In genomic region chr7:141121051-141121531, GRCm38 (mm10) we compare ENCODE assay signal across 15 mouse cellular contexts. TPM values are rescaled to one million over a fixed set of nuclear protein-coding genes. Genes with fewer than 3 reads are reported as not detected.
DNase-seq lines count a peak whose midpoint lies in the region; ATAC-seq and TF ChIP-seq lines count a peak whose summit lies in the region.
"Had no signal": no experiment of that assay in that cellular context is flagged by ENCODE, and none has a peak within 500 bp of the region (broad histone marks: within the 10 kb centered on the region; RNA-seq: fewer than 3 reads in every experiment).

No protein-coding gene starts in this region.

- TF ChIP-seq CTCF in liver, postnatal 0 days (IDR thresholded peaks at IDR 0.05; ENCODE audit: low read depth): peak; percentile 36; the same call in 1 of the 2 replicates

- no peak overlapping the region for H3K4me3 ChIP-seq in liver, postnatal 0 days (ENCODE audit: low read depth, low read length)
- no peak overlapping the region for H3K4me3 ChIP-seq in hindbrain, embryonic 14.5 days (replicated peaks; ENCODE audit: low read length)
- H3K4me3 ChIP-seq: erythroblast, embryonic 14.5 days; limb, embryonic 13.5 days had no signal

- peak; percentile 78 for DNase-seq in 416B (ENCODE audit: low read depth)
- DNase-seq in ES-CJ7 (ENCODE audit: low read depth, low spot score): peak; percentile 64
- peak; percentile 97 for DNase-seq in kidney, adult 9 months
- no peak for DNase-seq in liver, postnatal 0 days
- no peak for DNase-seq in right cerebral cortex, postnatal 14 days
- DNase-seq in ovary, postnatal 36 days (ENCODE audit: low spot score): no peak
- DNase-seq in hindbrain, embryonic 14.5 days (ENCODE audit: low spot score): no peak
- no peak for DNase-seq in layer of hippocampus, postnatal 10 days (ENCODE audit: low spot score in 2 of 2)
- DNase-seq: cerebellum, postnatal 36 days; gastrocnemius, postnatal 36 days; layer of hippocampus, adult 9-11 months; midbrain, embryonic 14.5 days had no signal

- WGBS in liver, postnatal 0 days (ENCODE audit: insufficient replicate concordance): 65% methylated on average over 5 of the region's 5 CpGs
- 81% methylated on average over 5 of the region's 5 CpGs for WGBS in hindbrain, embryonic 14.5 days

- H3K9me3 ChIP-seq in liver, postnatal 0 days (ENCODE audit: low read length): no peaks in the 10 kb centered on the region
- no peaks in the 10 kb centered on the region for H3K9me3 ChIP-seq in hindbrain, embryonic 14.5 days (ENCODE audit: control insufficient read depth, low read length)
- H3K9me3 ChIP-seq: limb, embryonic 13.5 days had no signal

- peaks cover 31% of the 10 kb centered on the region for H3K4me1 ChIP-seq in liver, postnatal 0 days (ENCODE audit: insufficient read depth)
- H3K4me1 ChIP-seq in hindbrain, embryonic 14.5 days (replicated peaks; ENCODE audit: control insufficient read depth, insufficient read depth, low read length): 0 out of 2 replicates have a peak, but pooled peaks cover 4% of the 10 kb centered on the region

- no peak overlapping the region for H3K9ac ChIP-seq in liver, postnatal 0 days (replicated peaks)
- H3K9ac ChIP-seq in hindbrain, embryonic 14.5 days: no peak overlapping the region
- H3K9ac ChIP-seq: limb, embryonic 13.5 days had no signal

- no peak for ATAC-seq in liver, postnatal 0 days
- no peak for ATAC-seq in hindbrain, embryonic 14.5 days (ENCODE audit: low FRiP score)

- peak overlapping the region; percentile 69 for H3K27ac ChIP-seq in liver, postnatal 0 days (ENCODE audit: low read depth)
- no peak overlapping the region for H3K27ac ChIP-seq in hindbrain, embryonic 14.5 days
- H3K27ac ChIP-seq: limb, embryonic 13.5 days had no signal

- H3K4me2 ChIP-seq in liver, postnatal 0 days (ENCODE audit: low read depth, low read length): no peak overlapping the region
- H3K4me2 ChIP-seq in hindbrain, embryonic 14.5 days (replicated peaks): no peak overlapping the region
- H3K4me2 ChIP-seq: limb, embryonic 13.5 days had no signal

- H3K27me3 ChIP-seq in liver, postnatal 0 days (ENCODE audit: insufficient read depth, low read length): no peaks in the 10 kb centered on the region
- peaks cover 6% of the 10 kb centered on the region; the same call in 1 of the 2 replicates for H3K27me3 ChIP-seq in hindbrain, embryonic 14.5 days (ENCODE audit: control insufficient read depth, insufficient read depth, low read length)

- no peaks in the 10 kb centered on the region for H3K36me3 ChIP-seq in liver, postnatal 0 days (replicated peaks; ENCODE audit: insufficient read depth, low read length)
- H3K36me3 ChIP-seq in hindbrain, embryonic 14.5 days (replicated peaks; ENCODE audit: control insufficient read depth, insufficient read depth): no peaks in the 10 kb centered on the region
- H3K36me3 ChIP-seq: limb, embryonic 13.5 days had no signal

- no peak for TF ChIP-seq EP300 in liver, postnatal 0 days (IDR thresholded peaks at IDR 0.05; ENCODE audit: low read depth)

RNA-seq across cellular contexts. Expression of gene Ptdss2, which starts 1.1 kb away (rescaled TPM):
- 57.9 and 71.0 TPM in 2 replicates for polyA plus RNA-seq in liver, postnatal 0 days (2015; fragmentation: Nextera tagmentation; extraction: Ambion mirVana)
- polyA plus RNA-seq in hindbrain, embryonic 14.5 days (2014; fragmentation: Nextera tagmentation; extraction: Ambion mirVana): 86.1 and 92.0 TPM in 2 replicates
- total RNA-seq in layer of hippocampus, postnatal 10 days (2021): 10 to 100 TPM; 47.9 to 68.4 TPM

RNA-seq across cellular contexts. Expression of gene Ano9, which starts 3.5 kb away (rescaled TPM):
- polyA plus RNA-seq in liver, postnatal 0 days (2015; fragmentation: Nextera tagmentation; extraction: Ambion mirVana): 1.4 and 1.8 TPM in 2 replicates
- polyA plus RNA-seq in hindbrain, embryonic 14.5 days (2014; fragmentation: Nextera tagmentation; extraction: Ambion mirVana): 0.27 and 0.32 TPM in 2 replicates
- not detected for total RNA-seq in layer of hippocampus, postnatal 10 days (2021)
- total RNA-seq: gastrocnemius, postnatal 36 days; neutrophil, adult 5-6 weeks had no signal
- polyA plus RNA-seq: erythroblast, embryonic 14.5 days had no signal

RNA-seq across cellular contexts. Expression of gene Sigirr, which starts 20.7 kb away (rescaled TPM):
- polyA plus RNA-seq in liver, postnatal 0 days (2015; fragmentation: Nextera tagmentation; extraction: Ambion mirVana): 18.0 and 20.1 TPM in 2 replicates
- 2.5 and 3.1 TPM in 2 replicates for polyA plus RNA-seq in hindbrain, embryonic 14.5 days (2014; fragmentation: Nextera tagmentation; extraction: Ambion mirVana)
- 1 to 10 TPM; 2.1 to 2.5 TPM for total RNA-seq in layer of hippocampus, postnatal 10 days (2021)

RNA-seq across cellular contexts. Expression of gene Pkp3, which starts 43.1 kb away (rescaled TPM):
- polyA plus RNA-seq in liver, postnatal 0 days (2015; fragmentation: Nextera tagmentation; extraction: Ambion mirVana): 1.4 and 1.5 TPM in 2 replicates
- polyA plus RNA-seq in hindbrain, embryonic 14.5 days (2014; fragmentation: Nextera tagmentation; extraction: Ambion mirVana): not detected in 2 replicates
- total RNA-seq in layer of hippocampus, postnatal 10 days (2021): not detected
- polyA plus RNA-seq: midbrain, embryonic 14.5 days had no signal

RNA-seq across cellular contexts. Expression of gene Rnh1, which starts 51.6 kb away (rescaled TPM):
- polyA plus RNA-seq in liver, postnatal 0 days (2015; fragmentation: Nextera tagmentation; extraction: Ambion mirVana): 55.2 and 55.7 TPM in 2 replicates
- 53.5 and 56.1 TPM in 2 replicates for polyA plus RNA-seq in hindbrain, embryonic 14.5 days (2014; fragmentation: Nextera tagmentation; extraction: Ambion mirVana)
- 10 to 100 TPM; 29.7 to 32.4 TPM for total RNA-seq in layer of hippocampus, postnatal 10 days (2021)

Comparison
In these comparisons a context has a peak if more than half of its experiments do, and no peak if none do; other contexts are left out.
1. DNase-seq: peak in 416B (single experiment), ES-CJ7 (single experiment) and kidney, adult 9 months (single experiment); none in liver, postnatal 0 days (single experiment), right cerebral cortex, postnatal 14 days (single experiment), ovary, postnatal 36 days (single experiment), hindbrain, embryonic 14.5 days (single experiment) and layer of hippocampus, postnatal 10 days (0 of 2).